Mouse (Mus musculus): ENCODE measurements around the gene Hist1h2ap. TPM values are rescaled to one million over a fixed set of nuclear protein-coding genes. Genes with fewer than 3 reads are reported as not detected.
A peak's percentile ranks its signal among the peaks of the same experiment; 100 is the strongest.
"Not testable (repeated sequence)": the region's sequence is repeated elsewhere in the genome, so short reads cannot be mapped to it uniquely, and the experiment has no call there.

The Hist1h2ap gene
- polyA plus RNA-seq, 1 experiment from 2014 or later, result 669 TPM

DNA sequence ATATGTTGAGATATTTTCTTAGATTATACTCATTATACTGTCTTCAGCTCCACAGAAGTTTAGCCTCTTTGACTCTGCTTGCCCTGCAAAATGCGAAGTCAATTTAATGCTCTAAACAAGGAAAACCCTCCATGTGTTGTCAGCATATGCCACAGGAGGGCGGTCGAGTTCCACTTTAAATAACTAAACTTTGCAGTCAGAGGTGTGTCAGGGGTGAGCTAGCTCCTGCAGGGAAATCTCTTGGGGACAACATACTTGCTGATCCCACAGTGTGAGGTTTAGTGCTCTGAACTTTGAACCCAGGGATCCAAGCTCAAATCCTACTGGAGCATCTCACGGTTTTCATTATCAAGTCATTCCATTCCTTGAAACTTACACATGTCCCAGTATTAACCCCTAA lies 7.2 kb upstream of the Hist1h2ap start:
- ATAC-seq (ENCODE audit: low FRiP score, low read depth), result peak; percentile 49; the same call in 1 of the 2 replicates
- H3K27ac ChIP-seq (replicated peaks); H3K27me3 ChIP-seq; H3K9ac ChIP-seq; H3K4me2 ChIP-seq; H3K4me1 ChIP-seq (replicated peaks); H3K36me3 ChIP-seq; H3K4me3 ChIP-seq; H3K9me3 ChIP-seq: not testable (repeated sequence)
- WGBS, result no CpG with 5 or more reads among the region's 4 CpGs

- not testable (repeated sequence) for H3K27ac ChIP-seq (replicated peaks); H3K9me3 ChIP-seq; H3K27me3 ChIP-seq; H3K4me1 ChIP-seq (replicated peaks); H3K9ac ChIP-seq; H3K36me3 ChIP-seq
- Histone ChIP-seq H3K4me3 (peak within 1 kb of the TSS; percentile 27), H3K4me2 (peak within 1 kb of the TSS; percentile 49)
- WGBS, result 0% methylated on average over 27 of the region's 58 CpGs
- peak; percentile 90 for ATAC-seq (ENCODE audit: low FRiP score, low read depth)
These were observed 1.6 kb downstream of the Hist1h2ap start, which contains the start of gene Hist1h4n for GRCm38 (mm10) chr13:21831418-21832394. Gene Hist1h4n (minus strand): TSS chr13:21832196.

DNA sequence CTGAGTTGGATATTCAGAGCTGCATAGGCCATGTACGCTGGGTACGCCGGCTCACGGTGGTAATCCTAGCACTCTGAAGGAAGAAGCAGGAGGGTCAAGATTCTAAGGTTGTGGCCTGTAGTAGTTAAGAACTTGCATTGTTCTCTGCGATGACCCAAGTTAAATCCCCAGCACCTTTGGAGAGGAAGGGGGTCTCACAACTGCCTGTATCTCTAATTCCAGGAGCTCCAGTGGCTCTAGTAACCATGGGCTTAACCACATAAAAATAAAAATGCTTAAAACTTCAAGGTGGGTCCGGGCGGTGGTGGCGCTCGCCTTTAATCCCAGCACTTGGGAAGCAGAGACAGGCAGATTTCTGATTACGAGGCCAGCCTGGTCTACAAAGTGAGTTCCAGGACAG lies 3.0 kb downstream of the Hist1h2ap start:
- H3K4me1 ChIP-seq (replicated peaks), result no peaks in the 10 kb centered on the region
- no peak for ATAC-seq (ENCODE audit: low FRiP score, low read depth)
- no peak overlapping the region for H3K4me2 ChIP-seq
- H3K4me3 ChIP-seq, result no peak overlapping the region
- no peaks in the 10 kb centered on the region for H3K27me3 ChIP-seq
- no peak overlapping the region for H3K9ac ChIP-seq
- WGBS, result 89% methylated on average over 10 of the region's 10 CpGs
- no peaks in the 10 kb centered on the region for H3K36me3 ChIP-seq
- no peaks in the 10 kb centered on the region for H3K9me3 ChIP-seq
- H3K27ac ChIP-seq (replicated peaks), result no peak overlapping the region

GRCm38 (mm10) chr13:21828511-21828910 lies 4.8 kb downstream of the Hist1h2ap start:
- Histone ChIP-seq H3K27ac (replicated peaks) (no peak overlapping the region), H3K9me3 (no peaks in the 10 kb centered on the region), H3K4me1 (replicated peaks) (no peaks in the 10 kb centered on the region), H3K4me3 (no peak overlapping the region), H3K27me3 (no peaks in the 10 kb centered on the region), H3K4me2 (no peak overlapping the region), H3K9ac (no peak overlapping the region), H3K36me3 (no peaks in the 10 kb centered on the region)
- WGBS, result 87% methylated on average over 3 of the region's 3 CpGs
- no peak for ATAC-seq (ENCODE audit: low FRiP score, low read depth)

DNA sequence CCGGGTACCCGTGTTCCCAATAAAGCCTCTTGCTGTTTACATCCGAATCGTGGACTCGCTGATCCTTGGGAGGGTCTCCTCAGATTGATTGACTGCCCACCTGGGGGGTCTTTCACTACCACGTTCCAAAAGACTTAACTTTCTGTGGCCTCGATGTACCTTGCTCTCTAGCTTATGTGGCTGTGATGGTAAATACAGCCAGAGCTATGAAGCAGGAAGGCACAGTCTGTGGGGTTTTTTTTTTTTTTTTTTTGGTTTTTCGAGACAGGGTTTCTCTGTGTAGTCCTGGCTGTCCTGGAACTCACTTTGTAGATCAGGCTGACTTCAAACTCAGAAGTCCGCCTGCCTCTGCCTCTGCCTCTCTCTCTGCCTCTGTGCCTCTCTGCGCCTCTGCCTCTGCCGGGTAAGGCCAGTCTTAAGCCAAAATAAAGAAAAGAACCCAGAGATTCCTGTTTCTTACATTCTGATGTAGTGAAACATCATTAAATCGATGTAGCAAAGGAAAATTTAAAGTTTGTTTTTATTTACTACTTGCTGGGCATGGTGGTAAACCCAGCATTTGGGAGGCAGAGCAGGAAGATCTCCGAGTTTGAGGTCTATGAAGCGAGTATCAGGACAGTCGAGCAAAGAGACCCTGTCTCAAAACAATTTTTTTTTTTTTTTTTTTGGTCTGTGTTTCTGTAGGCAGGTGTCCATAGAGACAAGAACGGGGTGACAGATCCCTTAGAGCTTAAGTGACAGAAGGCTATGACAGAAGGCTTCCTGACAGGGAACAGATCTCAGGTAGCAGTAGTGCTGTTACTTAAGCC lies 13.0 kb downstream of the Hist1h2ap start:
- not testable (repeated sequence) for H3K27ac ChIP-seq (replicated peaks); H3K4me3 ChIP-seq; ATAC-seq (ENCODE audit: low FRiP score, low read depth); H3K4me2 ChIP-seq; H3K4me1 ChIP-seq (replicated peaks); H3K36me3 ChIP-seq; H3K9me3 ChIP-seq; H3K9ac ChIP-seq; H3K27me3 ChIP-seq
- WGBS, result 69% methylated on average over 7 of the region's 16 CpGs

DNA sequence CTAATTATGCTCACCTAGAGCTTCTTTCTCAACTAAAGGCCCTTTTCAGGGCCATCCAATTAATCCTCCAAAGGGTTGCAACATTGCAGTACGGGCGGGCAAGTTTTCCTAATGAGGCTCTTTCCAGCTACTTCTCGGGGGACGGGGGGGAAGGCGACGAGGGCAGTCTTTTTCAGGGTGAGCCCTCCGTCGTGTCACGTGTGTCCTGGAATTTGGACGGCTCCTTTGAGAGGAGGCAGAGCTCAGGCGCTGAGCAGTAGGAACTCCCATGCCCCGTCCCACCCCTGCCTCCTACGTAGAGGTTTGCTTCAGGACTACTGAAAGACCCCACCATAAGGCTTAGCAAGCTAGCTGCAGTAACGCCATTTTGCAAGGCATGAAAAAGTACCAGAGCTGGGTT lies 21.2 kb downstream of the Hist1h2ap start:
- not testable (repeated sequence) for H3K9me3 ChIP-seq; H3K27me3 ChIP-seq; H3K36me3 ChIP-seq; H3K4me1 ChIP-seq (replicated peaks); H3K9ac ChIP-seq; H3K27ac ChIP-seq (replicated peaks)
- H3K4me2 ChIP-seq, result peak overlapping the region; percentile 47
- peak; percentile 37 for ATAC-seq (ENCODE audit: low FRiP score, low read depth)
- peak overlapping the region; percentile 21; the same call in 1 of the 2 replicates for H3K4me3 ChIP-seq
- under 1% methylated on average over 14 of the region's 14 CpGs for WGBS

DNA sequence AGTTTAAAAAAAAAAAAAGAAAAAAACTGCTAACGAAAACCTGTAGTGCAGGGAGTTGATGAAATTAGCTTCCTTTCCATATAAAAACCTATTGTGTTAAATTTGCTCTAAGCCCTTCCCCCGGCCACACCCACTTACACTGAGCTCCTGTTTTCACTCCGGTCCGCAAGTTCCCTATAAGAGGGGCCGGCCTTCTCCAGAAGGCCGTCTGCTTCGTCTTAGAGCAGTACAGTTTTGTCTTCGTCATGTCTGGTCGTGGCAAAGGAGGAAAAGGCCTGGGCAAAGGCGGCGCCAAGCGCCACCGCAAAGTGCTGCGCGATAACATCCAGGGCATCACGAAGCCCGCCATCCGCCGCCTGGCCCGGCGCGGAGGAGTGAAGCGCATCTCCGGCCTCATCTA lies 21.8 kb downstream of the Hist1h2ap start, which contains the start of gene Hist1h4m:
Gene Hist1h4m, plus strand, starts transcription at position 208 of the 400 bp plus-strand sequence.
- WGBS, result no CpG with 5 or more reads among the region's 24 CpGs
- H3K9me3 ChIP-seq; H3K27me3 ChIP-seq; H3K9ac ChIP-seq; H3K4me1 ChIP-seq (replicated peaks); H3K27ac ChIP-seq (replicated peaks); H3K36me3 ChIP-seq: not testable (repeated sequence)
- ATAC-seq (ENCODE audit: low FRiP score, low read depth), result peak; percentile 77
- H3K4me3 ChIP-seq, result peak within 1 kb of the TSS; percentile 21; the same call in 1 of the 2 replicates
- H3K4me2 ChIP-seq, result peak within 1 kb of the TSS; percentile 47

DNA sequence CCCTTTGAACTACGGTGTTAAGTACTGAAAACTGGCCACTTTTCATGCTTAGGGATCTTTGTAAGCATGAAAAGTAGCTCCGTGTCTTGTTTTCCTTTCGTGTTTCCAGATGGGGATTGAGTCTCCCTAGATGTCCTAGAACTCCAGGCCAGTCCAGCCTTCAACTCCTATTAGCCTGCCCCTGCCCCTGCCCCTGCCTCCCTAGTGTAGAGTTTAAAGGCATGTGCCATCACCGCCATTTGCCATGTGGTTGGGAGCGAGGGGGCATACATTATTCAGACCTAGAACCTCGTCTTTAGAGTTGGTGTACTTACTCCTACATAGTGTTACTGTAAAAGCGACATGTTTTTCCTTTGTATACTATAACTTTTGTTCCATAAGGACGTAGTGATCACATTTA lies 22.2 kb downstream of the Hist1h2ap start:
- H3K4me2 ChIP-seq; H3K27me3 ChIP-seq; H3K4me1 ChIP-seq (replicated peaks); H3K27ac ChIP-seq (replicated peaks); H3K36me3 ChIP-seq; H3K9ac ChIP-seq; H3K4me3 ChIP-seq; ATAC-seq (ENCODE audit: low FRiP score, low read depth); H3K9me3 ChIP-seq: not testable (repeated sequence)
- no CpG with 5 or more reads among the region's 8 CpGs for WGBS

DNA sequence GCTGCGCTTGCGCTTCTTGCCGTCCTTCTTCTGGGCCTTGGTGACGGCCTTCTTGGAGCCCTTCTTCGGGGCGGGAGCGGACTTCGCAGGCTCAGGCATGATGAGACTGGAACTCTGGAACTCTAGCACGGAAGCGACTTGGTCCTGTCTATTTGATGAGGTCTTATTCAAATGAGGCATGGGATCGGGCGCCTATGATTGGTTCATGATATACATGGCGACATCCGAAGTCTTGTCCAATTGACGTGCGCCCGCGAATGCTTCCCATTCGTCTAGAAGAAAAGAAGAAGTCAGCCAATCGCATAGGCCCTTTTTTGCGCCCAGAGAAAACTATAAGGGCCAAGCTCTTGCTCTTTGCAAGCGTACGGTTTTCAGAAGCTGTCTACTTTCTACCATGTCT lies 23.2 kb downstream of the Hist1h2ap start, which contains the start of the genes Hist1h2bq and Hist1h2ao:
Gene Hist1h2bq, minus strand, starts transcription at position 125 of the 400 bp plus-strand sequence.
Gene Hist1h2ao, plus strand, starts transcription at position 393 of the 400 bp plus-strand sequence.
- H3K9me3 ChIP-seq; H3K36me3 ChIP-seq; H3K27ac ChIP-seq (replicated peaks); H3K4me3 ChIP-seq; H3K9ac ChIP-seq; H3K4me2 ChIP-seq; H3K27me3 ChIP-seq; H3K4me1 ChIP-seq (replicated peaks): not testable (repeated sequence)
- peak; percentile 99 for ATAC-seq (ENCODE audit: low FRiP score, low read depth)
- no CpG with 5 or more reads among the region's 23 CpGs for WGBS

- not testable (repeated sequence) for H3K9ac ChIP-seq; H3K27ac ChIP-seq (replicated peaks); H3K4me2 ChIP-seq; H3K4me3 ChIP-seq; H3K36me3 ChIP-seq; H3K9me3 ChIP-seq; H3K4me1 ChIP-seq (replicated peaks); H3K27me3 ChIP-seq
- peak; percentile 73; the same call in 1 of the 2 replicates for ATAC-seq (ENCODE audit: low FRiP score, low read depth)
- WGBS, result no CpG with 5 or more reads among the region's 4 CpGs
These were observed 30.2 kb downstream of the Hist1h2ap start for GRCm38 (mm10) chr13:21803058-21803457.

- H3K4me2 ChIP-seq; H3K36me3 ChIP-seq; H3K9ac ChIP-seq; H3K27ac ChIP-seq (replicated peaks); H3K4me1 ChIP-seq (replicated peaks); H3K9me3 ChIP-seq; H3K27me3 ChIP-seq; ATAC-seq (ENCODE audit: low FRiP score, low read depth); H3K4me3 ChIP-seq: not testable (repeated sequence)
These were observed 36.1 kb downstream of the Hist1h2ap start for GRCm38 (mm10) chr13:21797163-21797562.

DNA sequence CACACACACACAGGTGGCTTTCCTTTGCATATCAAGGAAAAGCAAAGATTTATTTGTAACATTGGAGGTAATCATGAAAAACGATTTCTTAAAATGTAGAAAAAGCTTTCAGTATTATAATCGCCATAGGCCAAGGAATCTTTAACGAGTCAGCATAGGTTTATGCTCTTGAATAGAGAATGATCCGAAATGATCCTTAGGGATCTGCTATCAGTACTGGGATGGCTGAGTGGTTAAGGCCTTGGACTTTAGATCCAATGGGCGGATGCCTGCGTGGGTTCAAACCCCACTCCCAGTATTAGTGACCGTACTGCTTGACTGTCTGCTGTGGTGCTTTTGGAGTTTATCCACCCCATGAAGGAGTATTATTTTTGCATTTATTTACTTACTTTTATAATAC lies 37.7 kb downstream of the Hist1h2ap start:
- WGBS, result 94% methylated on average over 7 of the region's 7 CpGs
- Histone ChIP-seq H3K9me3 (no peaks in the 10 kb centered on the region), H3K27me3 (no peaks in the 10 kb centered on the region), H3K36me3 (no peaks in the 10 kb centered on the region), H3K9ac (no peak overlapping the region), H3K27ac (replicated peaks) (no peak overlapping the region), H3K4me3 (no peak overlapping the region), H3K4me2 (no peak overlapping the region), H3K4me1 (replicated peaks) (no peaks in the 10 kb centered on the region)
- no peak for ATAC-seq (ENCODE audit: low FRiP score, low read depth)
